Mouse (Mus musculus) thymus, adult 2 months (tissue): ENCODE data around the gene 2900092C05Rik. TPM values are rescaled to one million over a fixed set of nuclear protein-coding genes. Genes with fewer than 3 reads are reported as not detected.

Experiments
- DNase-seq: peaks from one replicate; pipeline ENCODE4 v3.0.0; 2021
- H3K27ac ChIP-seq: fragments of 200-500 bp; 2 replicates; pipeline ENCODE4 v1.5.1; 2012; ENCODE audit warnings: low read length, control low read depth; ENCODE audit not compliant: control insufficient read depth, insufficient read depth
- H3K27me3 ChIP-seq: fragments of 200-500 bp; 2 replicates; pipeline ENCODE4 v1.6.1; 2012; ENCODE audit warnings: mild to moderate bottlenecking, low read length, moderate library complexity, mixed read lengths; ENCODE audit not compliant: control insufficient read depth, insufficient read depth
- H3K36me3 ChIP-seq: fragments of 200-500 bp; 2 replicates; pipeline ENCODE4 v1.6.1; 2012; ENCODE audit warnings: mild to moderate bottlenecking, low read length, moderate library complexity; ENCODE audit not compliant: control insufficient read depth, insufficient read depth
- H3K4me1 ChIP-seq: fragments of 200-500 bp; replicated peaks from 2 replicates; pipeline ENCODE4 v1.6.1; 2012; ENCODE audit warnings: low read length; ENCODE audit not compliant: control insufficient read depth, insufficient read depth
- H3K4me3 ChIP-seq: fragments of 200-500 bp; 2 replicates; pipeline ENCODE4 v1.5.1; 2012; ENCODE audit warnings: mild to moderate bottlenecking, low read length, control low read depth, moderate library complexity; ENCODE audit not compliant: control insufficient read depth, insufficient read depth
- CTCF ChIP-seq: fragments of 200-500 bp; IDR thresholded peaks from 2 replicates; pipeline ENCODE4 v1.5.1; 2012; ENCODE audit warnings: mild to moderate bottlenecking, control low read depth, low read length, moderate library complexity, borderline replicate concordance; ENCODE audit not compliant: control insufficient read depth, poor library complexity, insufficient read depth; ENCODE audit errors: extremely low read depth
- POLR2A ChIP-seq: fragments of 200-500 bp; IDR thresholded peaks from 2 replicates; pipeline ENCODE4 v1.6.1; 2012; ENCODE audit warnings: mild to moderate bottlenecking, low read length, control low read depth, moderate library complexity; ENCODE audit not compliant: control insufficient read depth, poor library complexity, insufficient read depth; ENCODE audit errors: extremely low read depth
- WGBS: fragments of 180-500 bp; shearing (Covaris S2); methylation state at CpG from one replicate; pipeline ENCODE4 v1.1.7; 2018; 5-methylcytosine and 5-hydroxymethylcytosine counted together
- polyA plus RNA-seq: library from polyadenylated mRNA; depleted of rRNA; stranded (reverse); fragments of >200 nt; gene quantifications from 2 replicates; pipeline ENCODE4 v1.2.3, GENCODE M21; 2012; rRNA removed

The 2900092C05Rik gene
- polyA plus RNA-seq, result not detected in 2 replicates

GRCm38 (mm10) chr7:12512217-12512616 lies at the start of gene 2900092C05Rik:
TSS of gene 2900092C05Rik (plus strand) at chr7:12512517.
- Histone ChIP-seq H3K4me1 (no peaks in the 10 kb centered on the region), H3K36me3 (no peaks in the 10 kb centered on the region), H3K4me3 (no peak within 1 kb of the TSS), H3K27ac (no peak within 1 kb of the TSS), H3K27me3 (no peaks in the 10 kb centered on the region)
- no peak for DNase-seq
- TF ChIP-seq CTCF (no peak), POLR2A (no peak)
- 76% methylated on average over 2 of the region's 2 CpGs for WGBS

DNA sequence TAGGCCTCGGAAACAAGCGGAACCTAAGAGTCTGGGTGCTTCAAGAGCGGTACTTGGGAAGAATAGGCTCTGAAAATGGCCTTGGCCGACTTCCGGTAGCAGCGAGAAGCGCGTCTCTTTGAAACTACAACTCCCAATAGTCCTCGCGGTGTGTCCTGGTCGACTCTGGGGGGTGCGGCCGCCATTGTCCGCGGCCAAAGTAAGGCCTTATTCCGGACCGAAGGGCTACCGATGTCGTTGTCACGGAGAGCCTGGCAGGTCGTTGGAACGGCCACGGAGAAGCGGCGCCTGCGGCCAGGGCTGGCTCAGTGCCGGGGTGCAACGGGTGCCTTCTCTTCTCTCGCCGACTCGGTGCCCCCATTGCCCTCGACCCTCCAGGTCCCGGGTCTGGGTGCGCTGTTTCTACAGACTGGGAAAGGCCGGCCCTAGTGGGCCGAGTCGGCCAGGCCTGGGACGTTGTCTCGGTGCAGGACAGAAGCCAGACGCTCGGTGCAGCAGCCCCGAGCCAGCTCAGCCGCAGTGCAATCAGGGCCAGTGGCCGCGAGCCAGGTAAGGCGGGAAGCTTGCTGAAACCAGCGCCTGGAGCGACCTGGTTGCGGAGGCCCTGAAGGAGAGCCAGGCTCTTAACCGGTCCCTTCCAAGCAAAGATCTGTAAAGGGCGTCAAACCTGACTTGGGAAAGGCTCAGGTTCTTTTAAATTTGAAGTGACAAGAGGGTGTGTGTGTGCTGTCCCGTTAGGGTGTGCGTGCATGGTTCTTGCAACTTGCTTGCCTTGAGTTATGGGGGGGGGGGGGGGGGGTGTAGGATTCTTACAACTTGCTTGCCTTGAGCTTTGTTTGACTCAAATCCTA lies 33.9 kb upstream of the 2900092C05Rik start, which contains the start of gene Zfp606:
Gene Zfp606 (plus strand): TSS at position 136 of the 851 bp plus-strand sequence.
- H3K4me3 ChIP-seq, result peak within 1 kb of the TSS; percentile 93
- H3K27ac ChIP-seq, result no peak within 1 kb of the TSS
- H3K27me3 ChIP-seq, result no peaks in the 10 kb centered on the region
- H3K4me1 ChIP-seq, result peaks cover 6% of the 10 kb centered on the region
- under 1% methylated on average over 53 of the region's 53 CpGs for WGBS
- H3K36me3 ChIP-seq, result peaks cover 23% of the 10 kb centered on the region
- TF ChIP-seq POLR2A (0 out of 2 replicates have a peak, but pooled peaks have one; percentile 44), CTCF (no peak; the same call in 1 of the 2 replicates)
- DNase-seq, result peak; percentile 80

DNA sequence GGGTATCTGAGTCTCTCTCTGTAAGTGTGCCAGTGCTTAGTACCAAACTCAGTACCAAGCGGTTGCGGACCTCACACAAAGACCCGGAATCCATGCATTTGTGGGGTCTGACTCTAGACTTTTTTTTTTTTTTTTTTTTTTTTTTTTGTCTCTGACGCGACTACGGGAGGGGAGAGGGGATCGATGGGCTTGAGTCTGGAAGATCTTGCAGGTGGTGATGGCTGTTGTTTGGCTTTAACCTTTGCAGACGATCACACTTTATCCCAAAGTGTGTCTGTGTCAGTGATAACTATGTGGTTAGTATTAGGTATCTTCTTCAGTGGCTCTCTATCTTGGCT lies 33.3 kb upstream of the 2900092C05Rik start:
- TF ChIP-seq CTCF, result no peak
- TF ChIP-seq POLR2A, result no peak
- Histone ChIP-seq H3K4me1 (peaks cover 6% of the 10 kb centered on the region), H3K27ac (no peak overlapping the region), H3K36me3 (peaks cover 29% of the 10 kb centered on the region), H3K27me3 (no peaks in the 10 kb centered on the region), H3K4me3 (peak overlapping the region; percentile 93; the same call in 1 of the 2 replicates)
- no peak for DNase-seq
- 2% methylated on average over 8 of the region's 8 CpGs for WGBS

DNA sequence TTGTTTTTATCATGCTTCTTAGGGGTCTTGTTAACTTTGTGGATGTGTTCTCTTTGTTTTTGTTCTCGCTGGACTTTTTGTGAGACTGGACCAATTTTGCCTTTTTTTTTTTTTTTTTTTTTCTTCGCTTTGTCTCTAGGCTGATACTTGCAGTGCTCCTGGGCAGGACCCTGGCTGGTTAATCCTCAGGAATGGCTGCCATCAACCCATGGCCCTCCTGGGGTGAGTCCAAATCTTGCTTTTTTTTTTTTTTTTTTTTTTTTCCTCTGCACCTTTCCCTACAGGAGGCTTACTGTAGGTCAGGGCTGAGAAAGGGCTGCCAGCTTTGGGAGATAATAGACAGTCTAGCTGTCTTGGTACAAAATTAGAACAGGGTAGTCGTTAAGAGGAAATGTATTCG lies 32.8 kb upstream of the 2900092C05Rik start:
- H3K4me3 ChIP-seq, result no peak overlapping the region
- WGBS, result 86% methylated on average over 4 of the region's 4 CpGs

GRCm38 (mm10) chr7:12483771-12484170 lies 28.5 kb upstream of the 2900092C05Rik start:
- 0 out of 2 replicates have a peak, but pooled peaks cover 5% of the 10 kb centered on the region for H3K4me1 ChIP-seq
- no peak overlapping the region for H3K4me3 ChIP-seq
- TF ChIP-seq CTCF (no peak), POLR2A (no peak)
- WGBS, result 99% methylated on average over 6 of the region's 6 CpGs
- H3K36me3 ChIP-seq, result peaks cover 51% of the 10 kb centered on the region
- H3K27me3 ChIP-seq, result no peaks in the 10 kb centered on the region
- no peak overlapping the region for H3K27ac ChIP-seq
- DNase-seq, result no peak

More for the DNA sequence above, 32.8 kb upstream of the 2900092C05Rik start:
- peaks cover 34% of the 10 kb centered on the region for H3K36me3 ChIP-seq
- no peak overlapping the region for H3K27ac ChIP-seq
- TF ChIP-seq POLR2A (no peak), CTCF (no peak)
- no peaks in the 10 kb centered on the region for H3K27me3 ChIP-seq
- DNase-seq, result no peak
- H3K4me1 ChIP-seq, result peaks cover 6% of the 10 kb centered on the region

DNA sequence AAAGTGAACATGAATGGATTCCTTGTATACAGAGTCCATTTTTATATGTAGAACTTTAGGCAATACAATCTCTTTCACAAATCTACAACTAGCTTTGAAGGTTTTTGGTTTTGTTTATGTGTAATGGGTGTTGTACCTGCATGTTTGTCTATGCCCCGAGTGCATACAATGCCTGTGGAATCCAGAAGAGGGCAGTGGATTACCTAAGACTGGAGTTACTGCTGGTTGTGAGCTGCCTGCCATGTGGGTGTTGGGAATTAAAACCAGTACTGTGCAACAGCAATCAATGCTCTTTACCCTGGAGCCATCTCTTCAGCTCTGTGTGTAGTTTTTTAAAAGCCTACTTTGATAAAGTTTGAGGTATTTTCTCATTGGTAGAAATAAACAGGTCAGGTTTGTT lies 26.4 kb upstream of the 2900092C05Rik start:
- H3K4me1 ChIP-seq, result no peaks in the 10 kb centered on the region
- no peak for TF ChIP-seq CTCF
- no peak overlapping the region for H3K4me3 ChIP-seq
- H3K36me3 ChIP-seq, result peaks cover 66% of the 10 kb centered on the region
- no peak for DNase-seq
- H3K27me3 ChIP-seq, result no peaks in the 10 kb centered on the region
- no peak overlapping the region for H3K27ac ChIP-seq
- 95% methylated on average over 1 of the region's 1 CpGs for WGBS

DNA sequence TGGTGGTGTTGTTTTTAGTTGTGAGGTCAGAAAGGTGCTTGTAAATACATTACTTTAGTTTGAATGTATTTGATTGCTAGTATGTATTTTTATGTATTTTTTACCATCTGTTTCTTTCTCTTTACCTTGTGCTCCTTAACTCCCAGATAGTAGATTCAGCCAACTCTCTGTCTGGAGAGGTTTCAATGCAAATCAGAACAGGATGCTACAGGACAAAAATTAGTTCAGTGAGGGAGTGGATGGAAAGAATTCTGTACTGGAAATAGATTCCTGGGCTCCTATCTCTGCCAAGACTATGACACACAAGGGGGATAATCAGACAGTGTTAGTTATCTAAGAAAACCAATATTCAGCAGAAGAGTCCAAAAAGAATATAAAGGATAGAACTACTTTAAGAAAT lies 25.6 kb upstream of the 2900092C05Rik start:
- TF ChIP-seq POLR2A, result no peak
- no peak for TF ChIP-seq CTCF
- Histone ChIP-seq H3K27me3 (no peaks in the 10 kb centered on the region), H3K4me1 (no peaks in the 10 kb centered on the region), H3K4me3 (no peak overlapping the region), H3K36me3 (peaks cover 66% of the 10 kb centered on the region), H3K27ac (no peak overlapping the region)
- DNase-seq, result no peak
